Mouse (Mus musculus): ENCODE results near the gene Agbl1. TPM values are rescaled to one million over a fixed set of nuclear protein-coding genes. Genes with fewer than 3 reads are reported as not detected.

Agbl1 gene
- polyA plus RNA-seq, 1 experiment from 2014 or later, result 0.08 TPM

GRCm38 (mm10) chr7:77164921-77165320 is 935.2 kb downstream of the Agbl1 start:
- no peak overlapping the region for H3K4me2 ChIP-seq (replicated peaks)
- H3K36me3 ChIP-seq, result no peaks in the 10 kb centered on the region
- H3K9me3 ChIP-seq, result no peaks in the 10 kb centered on the region
- H3K27me3 ChIP-seq, result no peaks in the 10 kb centered on the region
- no peaks in the 10 kb centered on the region for H3K4me1 ChIP-seq
- H3K9ac ChIP-seq, result no peak overlapping the region
- 96% methylated on average over 1 of the region's 1 CpGs for WGBS
- H3K4me3 ChIP-seq, result no peak overlapping the region
- no peak for ATAC-seq (ENCODE audit: insufficient number of reproducible peaks, insufficient read depth, low FRiP score, low TSS enrichment)
- no peak overlapping the region for H3K27ac ChIP-seq

All from embryonic facial prominence, embryonic 12.5 days (tissue).